Mouse (Mus musculus): Measurements from ENCODE around the gene Snrpa1.

DNA sequence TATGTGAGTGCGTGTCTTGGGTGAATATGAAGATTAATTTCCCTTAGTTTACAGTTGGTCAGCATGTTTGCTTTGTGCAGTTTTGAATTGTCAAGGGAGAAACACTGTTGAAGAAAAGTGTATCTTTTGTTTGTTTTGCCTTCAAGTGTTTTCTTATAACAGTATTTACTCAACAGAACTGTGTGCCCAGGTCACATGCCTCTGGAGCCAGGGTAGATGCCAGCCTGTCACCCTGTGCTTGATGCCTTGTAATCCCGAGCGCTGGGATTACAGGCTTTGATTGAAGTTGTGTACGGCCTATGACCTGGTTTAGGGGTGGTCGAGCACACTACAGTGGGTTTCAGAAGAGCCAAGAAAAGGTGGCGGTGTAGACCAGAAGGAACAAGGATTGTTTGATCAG, 25.0 kb downstream of the Snrpa1 start:
- TF ChIP-seq CTCF (IDR thresholded peaks at IDR 0.05; ENCODE audit: low read depth) (no peak), EP300 (IDR thresholded peaks at IDR 0.05; ENCODE audit: low read depth) (no peak)
